Mouse (Mus musculus) thymus, adult 2 months (tissue): ENCODE results near the gene Map1lc3b. TPM values are rescaled to one million over a fixed set of nuclear protein-coding genes. Genes with fewer than 3 reads are reported as not detected.

ENCODE experiments used
- DNase-seq: peaks from one replicate; pipeline ENCODE4 v3.0.0; 2021
- H3K27ac ChIP-seq: fragments of 200-500 bp; 2 replicates; pipeline ENCODE4 v1.5.1; 2012; ENCODE audit warnings: low read length, control low read depth; ENCODE audit not compliant: control insufficient read depth, insufficient read depth
- H3K27me3 ChIP-seq: fragments of 200-500 bp; 2 replicates; pipeline ENCODE4 v1.6.1; 2012; ENCODE audit warnings: mild to moderate bottlenecking, low read length, moderate library complexity, mixed read lengths; ENCODE audit not compliant: control insufficient read depth, insufficient read depth
- H3K36me3 ChIP-seq: fragments of 200-500 bp; 2 replicates; pipeline ENCODE4 v1.6.1; 2012; ENCODE audit warnings: mild to moderate bottlenecking, low read length, moderate library complexity; ENCODE audit not compliant: control insufficient read depth, insufficient read depth
- H3K4me1 ChIP-seq: fragments of 200-500 bp; replicated peaks from 2 replicates; pipeline ENCODE4 v1.6.1; 2012; ENCODE audit warnings: low read length; ENCODE audit not compliant: control insufficient read depth, insufficient read depth
- H3K4me3 ChIP-seq: fragments of 200-500 bp; 2 replicates; pipeline ENCODE4 v1.5.1; 2012; ENCODE audit warnings: mild to moderate bottlenecking, low read length, control low read depth, moderate library complexity; ENCODE audit not compliant: control insufficient read depth, insufficient read depth
- CTCF ChIP-seq: fragments of 200-500 bp; IDR thresholded peaks from 2 replicates; pipeline ENCODE4 v1.5.1; 2012; ENCODE audit warnings: mild to moderate bottlenecking, control low read depth, low read length, moderate library complexity, borderline replicate concordance; ENCODE audit not compliant: control insufficient read depth, poor library complexity, insufficient read depth; ENCODE audit errors: extremely low read depth
- POLR2A ChIP-seq: fragments of 200-500 bp; IDR thresholded peaks from 2 replicates; pipeline ENCODE4 v1.6.1; 2012; ENCODE audit warnings: mild to moderate bottlenecking, low read length, control low read depth, moderate library complexity; ENCODE audit not compliant: control insufficient read depth, poor library complexity, insufficient read depth; ENCODE audit errors: extremely low read depth
- WGBS: fragments of 180-500 bp; shearing (Covaris S2); methylation state at CpG from one replicate; pipeline ENCODE4 v1.1.7; 2018; 5-methylcytosine and 5-hydroxymethylcytosine counted together
- polyA plus RNA-seq: library from polyadenylated mRNA; depleted of rRNA; stranded (reverse); fragments of >200 nt; gene quantifications from 2 replicates; pipeline ENCODE4 v1.2.3, GENCODE M21; 2012; rRNA removed

Gene Map1lc3b
- polyA plus RNA-seq, 1 experiment, result 103 TPM

- Histone ChIP-seq H3K36me3 (no peaks in the 10 kb centered on the region), H3K4me1 (no peaks in the 10 kb centered on the region; the same call in 1 of the 2 replicates), H3K27ac (no peak overlapping the region), H3K27me3 (no peaks in the 10 kb centered on the region; the same call in 1 of the 2 replicates), H3K4me3 (no peak overlapping the region)
- WGBS, result 43% methylated on average over 3 of the region's 3 CpGs
- no peak for DNase-seq
- TF ChIP-seq CTCF (no peak), POLR2A (no peak)
Observed at GRCm38 (mm10) chr8:121642804-121643203, 52.6 kb downstream of the Map1lc3b start.

GRCm38 (mm10) chr8:121643384-121643783 lies 53.2 kb downstream of the Map1lc3b start:
- H3K36me3 ChIP-seq, result no peaks in the 10 kb centered on the region
- H3K4me3 ChIP-seq, result no peak overlapping the region
- DNase-seq, result no peak
- no peaks in the 10 kb centered on the region; the same call in 1 of the 2 replicates for H3K4me1 ChIP-seq
- WGBS, result 9% methylated on average over 11 of the region's 11 CpGs
- H3K27ac ChIP-seq, result no peak overlapping the region
- no peaks in the 10 kb centered on the region; the same call in 1 of the 2 replicates for H3K27me3 ChIP-seq
- no peak for TF ChIP-seq CTCF
- no peak for TF ChIP-seq POLR2A

- Histone ChIP-seq H3K4me1 (peaks cover 16% of the 10 kb centered on the region), H3K27me3 (peaks cover 9% of the 10 kb centered on the region; the same call in 1 of the 2 replicates), H3K4me3 (no peak overlapping the region), H3K36me3 (no peaks in the 10 kb centered on the region), H3K27ac (no peak overlapping the region)
- WGBS, result 90% methylated on average over 12 of the region's 12 CpGs
- no peak for DNase-seq
- TF ChIP-seq CTCF, result no peak
- no peak for TF ChIP-seq POLR2A
Observed at GRCm38 (mm10) chr8:121647511-121648215, 57.5 kb downstream of the Map1lc3b start.

Other genes with a start within 250 kb of the Map1lc3b start
- 0.35 TPM in 1 of 2 replicates, not detected in the other for gene 1700018B08Rik, start 46.0 kb upstream of the Map1lc3b start, polyA plus RNA-seq
- 39.8 and 55.7 TPM in 2 replicates for gene Fbxo31, start 11.6 kb upstream of the Map1lc3b start, polyA plus RNA-seq
- gene Zcchc14, start 62.5 kb downstream of the Map1lc3b start, polyA plus RNA-seq, result 5.6 and 6.5 TPM in 2 replicates
- gene Jph3, start 139.3 kb downstream of the Map1lc3b start, polyA plus RNA-seq, result 0.07 TPM in 1 of 2 replicates, not detected in the other
- 29.9 and 34.8 TPM in 2 replicates for gene Klhdc4, start 239.2 kb downstream of the Map1lc3b start, polyA plus RNA-seq